Mouse (Mus musculus) thymus, adult 18-20 months (tissue): ENCODE measurements at regions not wholly inside any gene's neighbourhood (a gene's known extent, or its start where the extent isn't known, plus 50 kb on each side); places are given as distances from the start of the nearest gene placed in this dataset.

Source experiments
- DNase-seq, 2 experiments: peaks; one replicate each; pipeline ENCODE4 v3.0.0; 2022; ENCODE audit warnings: mixed read lengths in 2 of 2

DNA sequence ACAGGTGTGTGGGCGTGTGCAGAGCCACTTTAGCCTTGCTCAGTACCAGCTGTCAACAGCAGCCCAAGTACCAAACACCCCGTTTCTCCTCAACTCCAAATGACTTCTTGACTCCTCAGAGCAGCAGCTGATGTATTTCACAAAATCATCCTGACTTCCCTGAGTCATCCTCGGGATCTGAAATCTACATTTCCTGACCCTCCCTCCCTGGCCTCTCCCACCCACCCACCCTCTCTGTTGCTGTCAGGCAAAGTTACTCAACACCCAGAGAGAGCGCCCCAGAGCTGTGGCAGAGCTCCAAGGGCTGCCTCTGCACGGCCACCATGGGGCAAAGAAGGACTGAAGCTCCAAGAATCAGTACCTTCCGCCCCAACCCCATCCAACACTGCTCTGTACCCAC lies 83.5 kb upstream of the Cyp1b1 start:
- DNase-seq = no peak

DNA sequence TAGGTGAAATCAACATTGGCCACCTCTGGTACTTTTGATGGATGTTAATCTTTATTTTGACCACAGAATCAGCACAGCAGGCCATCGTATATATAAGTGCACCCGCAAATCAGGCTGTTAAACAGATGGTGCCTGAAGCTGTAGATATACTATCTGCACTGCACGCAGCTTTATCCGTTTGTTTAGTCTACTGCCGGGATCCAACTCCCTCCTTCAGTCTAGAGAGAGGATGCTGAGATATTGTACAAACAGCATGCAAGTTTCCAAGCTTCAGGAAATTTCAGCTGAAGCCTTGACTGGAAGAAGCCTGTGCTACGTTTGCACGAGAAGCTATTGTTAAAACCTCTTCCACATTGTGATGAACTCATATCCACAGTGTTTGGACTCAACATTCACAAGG lies 75.3 kb upstream of the Cyp1b1 start:
- DNase-seq = no peak

DNA sequence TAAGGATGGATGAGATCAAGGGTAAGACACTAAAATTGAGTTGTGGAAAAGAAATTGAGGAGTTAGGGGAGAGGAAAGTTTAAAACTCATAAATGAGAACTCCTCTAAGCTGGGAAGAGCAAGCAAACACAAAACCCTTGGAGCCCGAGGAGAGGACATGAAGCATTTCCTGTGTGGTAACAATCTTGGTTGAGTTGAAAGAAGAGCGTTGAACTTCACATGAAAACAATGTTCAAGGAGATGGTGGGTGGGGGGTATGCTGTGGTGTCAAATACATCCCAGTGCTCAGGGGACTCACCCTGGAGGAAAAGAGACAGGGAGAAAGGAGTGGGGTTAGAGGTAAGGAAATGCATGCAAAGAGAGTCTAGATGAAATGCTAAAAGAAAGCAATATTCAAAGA lies 72.3 kb upstream of the Cyp1b1 start:
- DNase-seq = peak in 1 of 2 experiments; percentile 14

GRCm38 (mm10) chr17:79786691-79787090 lies 71.8 kb upstream of the Cyp1b1 start:
- DNase-seq = no peak

- DNase-seq = no peak
Observed at GRCm38 (mm10) chr17:79786270-79786669, 71.4 kb upstream of the Cyp1b1 start.

GRCm38 (mm10) chr17:79784256-79784870 lies 69.5 kb upstream of the Cyp1b1 start:
- DNase-seq = no peak

DNA sequence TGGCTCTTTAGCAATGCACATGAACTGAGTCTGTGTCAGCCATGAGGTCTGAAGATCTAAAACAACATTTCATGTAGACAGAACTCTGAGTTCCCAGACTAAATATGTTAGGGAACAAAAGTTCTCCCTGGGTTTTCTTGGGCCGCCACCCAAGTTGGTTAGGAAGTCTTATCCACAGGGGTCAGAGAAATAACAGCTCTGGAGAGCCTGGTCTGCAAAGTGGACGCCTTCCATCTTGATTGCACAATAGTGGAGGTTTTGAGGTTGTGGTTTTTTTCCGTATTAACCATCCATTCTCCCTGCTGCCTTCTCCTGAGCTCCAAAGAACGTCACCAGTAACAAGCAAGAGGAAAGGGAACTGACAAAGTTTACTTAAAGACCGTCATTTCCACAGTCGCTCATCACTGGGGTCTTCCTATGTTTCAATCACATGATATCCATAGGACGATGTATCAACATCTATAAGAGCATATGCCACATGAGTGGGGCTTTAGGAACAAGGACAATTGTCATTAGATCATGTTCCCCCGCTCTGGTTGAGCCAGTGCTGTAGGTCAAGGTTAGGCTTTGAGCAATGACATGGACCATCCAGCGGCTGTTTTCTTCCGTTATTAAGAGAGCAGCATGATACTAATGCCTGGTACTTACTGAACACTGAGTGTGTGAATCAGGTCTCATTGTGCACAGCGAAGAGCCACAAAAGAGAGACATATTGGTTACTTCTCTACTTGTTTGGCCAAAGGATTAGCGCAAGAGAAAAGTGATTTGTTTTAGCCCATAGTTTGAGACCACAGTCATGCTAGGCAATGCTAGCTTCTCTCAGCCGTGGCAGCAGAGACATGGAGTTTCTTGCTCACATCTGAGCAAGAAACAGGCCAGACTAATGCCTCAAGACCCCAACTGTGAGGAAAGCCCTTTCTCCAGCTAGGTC lies 67.1 kb upstream of the Cyp1b1 start:
- DNase-seq = no peak

GRCm38 (mm10) chr17:79781262-79781661 lies 66.4 kb upstream of the Cyp1b1 start:
- DNase-seq = no peak

- no peak for DNase-seq
Observed at GRCm38 (mm10) chr17:79777874-79778395, 63.1 kb upstream of the Cyp1b1 start.

GRCm38 (mm10) chr17:79776177-79776576 lies 61.3 kb upstream of the Cyp1b1 start:
- DNase-seq = no peak

- peak; percentile 6 to 23 for DNase-seq
Observed at GRCm38 (mm10) chr17:79775216-79775615, 60.4 kb upstream of the Cyp1b1 start.

- no peak for DNase-seq
Observed at GRCm38 (mm10) chr17:79774291-79774690, 59.4 kb upstream of the Cyp1b1 start.

DNA sequence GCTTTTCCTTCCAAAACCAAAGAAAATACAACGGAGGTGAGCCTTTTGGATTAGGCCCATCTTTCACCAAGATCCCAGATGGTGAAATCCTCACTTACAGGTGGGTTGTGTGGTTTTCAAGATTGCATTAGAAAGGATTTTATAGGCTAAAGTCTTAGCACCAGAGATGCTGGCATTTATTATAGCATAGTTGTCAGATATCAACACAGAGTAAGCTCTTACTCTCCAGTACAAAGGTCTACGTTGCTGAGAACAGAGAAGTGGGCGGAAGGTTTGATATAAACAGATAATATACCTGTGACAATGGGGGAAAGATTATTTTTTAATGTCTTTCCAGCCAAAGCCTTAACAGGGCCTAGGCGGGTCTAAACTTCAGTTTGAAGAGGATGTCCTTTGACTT lies 57.4 kb upstream of the Cyp1b1 start:
- DNase-seq = no peak

DNA sequence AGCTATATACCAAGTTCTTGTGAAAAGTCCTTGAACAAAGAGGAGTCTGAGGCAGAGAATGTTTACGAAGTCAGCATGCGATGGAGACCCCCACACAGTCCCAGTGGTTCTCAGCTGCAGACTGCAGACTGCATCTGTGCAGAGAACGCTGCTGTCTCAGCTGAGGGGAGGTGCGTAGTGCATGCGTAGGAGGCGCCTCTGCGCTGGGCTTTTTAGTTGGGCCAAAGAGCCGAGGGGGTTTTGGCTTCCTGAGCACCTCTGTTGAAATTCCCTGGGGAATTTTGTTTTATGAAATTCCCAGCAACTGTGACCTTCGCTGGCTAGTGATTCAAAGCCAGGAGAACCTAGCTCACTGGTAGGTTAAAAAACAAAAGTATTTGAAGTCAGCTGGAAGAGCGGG lies 56.9 kb upstream of the Cyp1b1 start:
- DNase-seq = no peak

DNA sequence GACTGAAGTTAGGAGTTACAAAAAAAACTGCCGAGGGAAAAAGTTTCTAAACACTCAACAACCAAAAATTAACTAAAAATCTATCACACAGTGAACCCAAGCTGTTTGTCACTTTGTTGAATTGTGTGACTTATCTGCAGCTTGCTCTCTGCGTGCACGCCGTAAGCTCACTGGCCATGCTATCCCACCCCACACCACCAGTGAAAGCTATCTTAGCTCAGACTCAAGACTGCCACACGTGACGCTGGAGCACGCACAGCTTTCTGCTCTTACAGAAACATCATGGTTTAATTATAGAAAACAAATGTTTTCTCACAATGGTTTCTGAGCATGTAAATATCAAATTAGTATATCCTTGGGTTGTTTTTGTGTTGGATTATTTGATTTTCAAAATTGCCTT lies 56.0 kb upstream of the Cyp1b1 start:
- DNase-seq = no peak

DNA sequence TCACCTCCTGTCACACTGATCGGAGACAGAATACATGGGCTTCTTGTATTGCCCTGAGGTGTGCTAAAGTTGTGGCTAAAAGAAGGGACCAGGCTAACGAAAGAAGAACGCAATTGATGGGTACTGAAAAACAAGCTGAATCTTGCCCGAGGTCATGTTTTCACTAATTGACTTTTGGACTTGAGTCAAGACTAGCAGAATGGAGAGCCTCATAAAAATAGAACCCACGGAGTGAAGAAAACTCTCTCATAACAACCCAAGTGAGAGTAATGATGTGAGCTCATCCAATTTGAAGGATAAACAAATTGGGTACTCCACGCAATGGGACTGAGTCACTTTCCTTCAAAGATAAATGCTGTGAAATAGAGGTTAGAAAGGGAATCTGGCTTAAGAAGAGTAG lies 55.0 kb upstream of the Cyp1b1 start:
- no peak for DNase-seq

GRCm38 (mm10) chr17:79768080-79768479 lies 53.2 kb upstream of the Cyp1b1 start:
- no peak for DNase-seq

- DNase-seq = no peak
Observed at GRCm38 (mm10) chr17:79765061-79765794, 50.4 kb upstream of the Cyp1b1 start.
